Mouse (Mus musculus) adipocyte (in vitro differentiated cells): ENCODE measurements around the gene Pum2.

Experiments
- DNase-seq: peaks from one replicate; pipeline ENCODE4 v3.0.0-alpha.2; 2016; ENCODE audit warnings: low spot score

The Pum2 gene

GRCm38 (mm10) chr12:8793410-8794051, 119.6 kb downstream of the Pum2 start:
- peak; percentile 68 for DNase-seq

- no peak for DNase-seq
Measured at GRCm38 (mm10) chr12:8797936-8798335, 124.0 kb downstream of the Pum2 start.

DNA sequence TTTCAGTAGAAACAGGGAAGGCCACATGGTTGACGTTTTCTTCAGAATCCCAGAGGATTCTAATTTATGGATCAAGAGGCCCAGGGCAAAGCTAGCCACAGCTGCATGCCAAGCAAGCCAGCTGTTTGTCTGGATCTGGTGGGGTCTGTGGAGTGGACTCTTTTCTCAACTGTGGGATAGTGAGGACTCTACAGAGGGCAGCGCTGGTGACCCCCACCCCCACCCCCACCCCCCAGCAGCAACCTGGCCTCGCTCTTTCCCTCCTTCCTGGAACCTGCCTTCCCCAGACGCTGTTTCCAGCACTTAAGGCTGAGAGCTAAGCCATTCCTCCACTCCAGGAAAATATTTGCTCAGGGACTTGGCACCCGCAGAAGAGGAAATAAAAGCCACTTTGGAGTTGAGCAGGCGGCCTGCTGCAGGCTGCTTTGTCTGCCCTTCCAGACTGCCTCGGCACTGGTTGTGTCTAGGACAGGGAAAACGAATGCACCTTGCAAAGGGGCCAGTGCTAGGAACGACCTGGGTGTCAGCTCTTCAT, 124.6 kb downstream of the Pum2 start:
- no peak for DNase-seq
